Mouse (Mus musculus): ENCODE data around the gene Abi3bp.

GRCm38 (mm10) chr16:56705731-56706130, 228.1 kb downstream of the Abi3bp start:
- TF ChIP-seq HCFC1 (IDR thresholded peaks at IDR 0.05; ENCODE audit: borderline replicate concordance, insufficient read depth, low read length): no peak
- TF ChIP-seq ZNF384 (IDR thresholded peaks at IDR 0.05; ENCODE audit: low read depth, low read length): no peak
- TF ChIP-seq CHD2 (IDR thresholded peaks at IDR 0.05; ENCODE audit: low read depth, low read length): no peak
- no peak for TF ChIP-seq MAFK (IDR thresholded peaks at IDR 0.05; ENCODE audit: insufficient read depth, low read depth, low read length)
- no peak for TF ChIP-seq ZC3H11A (IDR thresholded peaks at IDR 0.05; ENCODE audit: borderline replicate concordance, low read depth, low read length)
